Mouse (Mus musculus) midbrain, embryonic 14.5 days (tissue): ENCODE data around the gene Piezo1. TPM values are rescaled to one million over a fixed set of nuclear protein-coding genes. Genes with fewer than 3 reads are reported as not detected.

ENCODE experiments used
- ATAC-seq: fragments of 200-750 bp; cut with Nextera tagmentation; 2 replicates; pipeline ENCODE4 v1.8.0; 2017; ENCODE audit warnings: moderate number of reproducible peaks, moderate library complexity; ENCODE audit not compliant: low FRiP score, low TSS enrichment
- DNase-seq: peaks from one replicate; pipeline ENCODE4 v3.0.0-alpha.2; 2015
- H3K27ac ChIP-seq: fragments of 300-500 bp; sonication (generic); replicated peaks from 2 replicates; pipeline ENCODE4 v1.5.1; 2014; ENCODE audit warnings: mild to moderate bottlenecking, low read depth, low read length, moderate library complexity
- H3K27me3 ChIP-seq: fragments of 300-500 bp; sonication (generic); 2 replicates; pipeline ENCODE4 v1.6.1; 2014; ENCODE audit warnings: low read length, control low read depth, mixed read lengths; ENCODE audit not compliant: control insufficient read depth, insufficient read depth
- H3K36me3 ChIP-seq: fragments of 300-500 bp; sonication (generic); 2 replicates; pipeline ENCODE4 v1.6.1; 2014; ENCODE audit warnings: low read length, control low read depth; ENCODE audit not compliant: control insufficient read depth, insufficient read depth
- H3K4me1 ChIP-seq: fragments of 300-500 bp; sonication (generic); 2 replicates; pipeline ENCODE4 v1.6.1; 2014; ENCODE audit warnings: mild to moderate bottlenecking, antibody characterized with exemption, low read length, control low read depth; ENCODE audit not compliant: control insufficient read depth, insufficient read depth
- H3K4me2 ChIP-seq: fragments of 300-500 bp; sonication (generic); 2 replicates; pipeline ENCODE4 v1.6.1; 2014; ENCODE audit warnings: mild to moderate bottlenecking, low read length, moderate library complexity
- H3K4me3 ChIP-seq: fragments of 300-500 bp; sonication (generic); replicated peaks from 2 replicates; pipeline ENCODE4 v1.5.1; 2014; ENCODE audit warnings: low read depth, low read length
- H3K9ac ChIP-seq: fragments of 300-500 bp; sonication (generic); replicated peaks from 2 replicates; pipeline ENCODE4 v1.6.1; 2014; ENCODE audit warnings: mild to moderate bottlenecking, low read length, moderate library complexity
- H3K9me3 ChIP-seq: fragments of 300-500 bp; sonication (generic); 2 replicates; pipeline ENCODE4 v1.6.1; 2016; ENCODE audit warnings: low read length, control low read depth, mixed read lengths; ENCODE audit not compliant: control insufficient read depth
- WGBS: fragments of 180-500 bp; shearing (Covaris S2); extraction: QIAGEN DNeasy Blood & Tissue Kit; methylation state at CpG from one replicate; pipeline ENCODE4 v1.1.7; 2014; 5-methylcytosine and 5-hydroxymethylcytosine counted together
- polyA plus RNA-seq: library from polyadenylated mRNA; unstranded; fragments of >200 nt; fragmentation: Nextera tagmentation; extraction: Ambion mirVana; gene quantifications from 2 replicates; pipeline ENCODE4 v1.2.1, GENCODE M21; 2014

The Piezo1 gene
- polyA plus RNA-seq, 1 experiment from 2014 or later: 4.6 TPM

GRCm38 (mm10) chr8:122584981-122585380, 33.9 kb upstream of the Piezo1 start:
- DNase-seq (no peak), ATAC-seq (no peak)
- no peak overlapping the region for H3K27ac ChIP-seq
- H3K4me3 ChIP-seq: no peak overlapping the region
- H3K9me3 ChIP-seq: no peaks in the 10 kb centered on the region
- H3K4me1 ChIP-seq: no peaks in the 10 kb centered on the region
- WGBS: 92% methylated on average over 9 of the region's 9 CpGs
- no peaks in the 10 kb centered on the region for H3K27me3 ChIP-seq
- H3K9ac ChIP-seq: no peak overlapping the region
- no peak overlapping the region for H3K4me2 ChIP-seq
- no peaks in the 10 kb centered on the region for H3K36me3 ChIP-seq

- Histone ChIP-seq H3K4me2 (no peak overlapping the region), H3K4me1 (peaks cover 10% of the 10 kb centered on the region), H3K27ac (no peak overlapping the region), H3K9ac (no peak overlapping the region), H3K9me3 (no peaks in the 10 kb centered on the region), H3K27me3 (no peaks in the 10 kb centered on the region), H3K36me3 (no peaks in the 10 kb centered on the region), H3K4me3 (no peak overlapping the region)
- WGBS: 81% methylated on average over 14 of the region's 15 CpGs
- DNase-seq (no peak), ATAC-seq (no peak)
Measured at GRCm38 (mm10) chr8:122580926-122581325, 29.8 kb upstream of the Piezo1 start.

GRCm38 (mm10) chr8:122579196-122579595, 28.1 kb upstream of the Piezo1 start:
- no peak for DNase-seq
- Histone ChIP-seq H3K4me3 (no peak overlapping the region), H3K36me3 (0 out of 2 replicates have a peak, but pooled peaks cover 5% of the 10 kb centered on the region), H3K4me1 (peaks cover 21% of the 10 kb centered on the region), H3K9ac (no peak overlapping the region), H3K9me3 (no peaks in the 10 kb centered on the region), H3K27ac (no peak overlapping the region), H3K4me2 (no peak overlapping the region), H3K27me3 (no peaks in the 10 kb centered on the region)
- 35% methylated on average over 7 of the region's 7 CpGs for WGBS
- no peak for ATAC-seq

- DNase-seq (no peak), ATAC-seq (peak; percentile 15; the same call in 1 of the 2 replicates)
- 47% methylated on average over 10 of the region's 10 CpGs for WGBS
- H3K27me3 ChIP-seq: no peaks in the 10 kb centered on the region
- H3K9ac ChIP-seq: peak overlapping the region; percentile 80
- H3K36me3 ChIP-seq: peaks cover 8% of the 10 kb centered on the region; the same call in 1 of the 2 replicates
- H3K9me3 ChIP-seq: no peaks in the 10 kb centered on the region
- 0 out of 2 replicates have a peak overlapping the region, but pooled peaks have one; percentile 13 for H3K27ac ChIP-seq
- peak overlapping the region; percentile 88 for H3K4me2 ChIP-seq
- H3K4me3 ChIP-seq: peak overlapping the region; percentile 57
- peaks cover 21% of the 10 kb centered on the region for H3K4me1 ChIP-seq
Measured at GRCm38 (mm10) chr8:122577116-122577515, 26.0 kb upstream of the Piezo1 start.

GRCm38 (mm10) chr8:122576648-122577022, 25.5 kb upstream of the Piezo1 start, which contains the start of gene Aprt:
Aprt (minus strand) TSS chr8:122576909.
- H3K4me2 ChIP-seq: peak within 1 kb of the TSS; percentile 88
- H3K27me3 ChIP-seq: no peaks in the 10 kb centered on the region
- WGBS: under 1% methylated on average over 39 of the region's 39 CpGs
- H3K27ac ChIP-seq: peak within 1 kb of the TSS; percentile 66
- peak within 1 kb of the TSS; percentile 57 for H3K4me3 ChIP-seq
- DNase-seq (peak; percentile 95), ATAC-seq (peak; percentile 89)
- H3K9ac ChIP-seq: peak within 1 kb of the TSS; percentile 80
- peaks cover 12% of the 10 kb centered on the region; the same call in 1 of the 2 replicates for H3K36me3 ChIP-seq
- peaks cover 21% of the 10 kb centered on the region for H3K4me1 ChIP-seq
- H3K9me3 ChIP-seq: no peaks in the 10 kb centered on the region

GRCm38 (mm10) chr8:122575735-122576647, 24.9 kb upstream of the Piezo1 start:
- H3K4me1 ChIP-seq: peaks cover 21% of the 10 kb centered on the region
- peak overlapping the region; percentile 57 for H3K4me3 ChIP-seq
- ATAC-seq (no peak; the same call in 1 of the 2 replicates), DNase-seq (peak; percentile 16)
- H3K27me3 ChIP-seq: no peaks in the 10 kb centered on the region
- peak overlapping the region; percentile 66 for H3K27ac ChIP-seq
- peak overlapping the region; percentile 88 for H3K4me2 ChIP-seq
- WGBS: 22% methylated on average over 21 of the region's 21 CpGs
- no peaks in the 10 kb centered on the region for H3K9me3 ChIP-seq
- peaks cover 19% of the 10 kb centered on the region for H3K36me3 ChIP-seq
- H3K9ac ChIP-seq: peak overlapping the region; percentile 80

GRCm38 (mm10) chr8:122575286-122575685, 24.2 kb upstream of the Piezo1 start:
- H3K4me3 ChIP-seq: no peak overlapping the region
- H3K9ac ChIP-seq: peak overlapping the region; percentile 80; the same call in 1 of the 2 replicates
- WGBS: 71% methylated on average over 8 of the region's 8 CpGs
- no peak for DNase-seq
- no peaks in the 10 kb centered on the region for H3K27me3 ChIP-seq
- no peak for ATAC-seq
- H3K36me3 ChIP-seq: peaks cover 23% of the 10 kb centered on the region
- H3K9me3 ChIP-seq: no peaks in the 10 kb centered on the region
- H3K27ac ChIP-seq: no peak overlapping the region
- H3K4me2 ChIP-seq: peak overlapping the region; percentile 88
- H3K4me1 ChIP-seq: peaks cover 21% of the 10 kb centered on the region

GRCm38 (mm10) chr8:122574667-122575251, 23.6 kb upstream of the Piezo1 start:
- Histone ChIP-seq H3K9ac (no peak overlapping the region), H3K4me3 (no peak overlapping the region), H3K27me3 (no peaks in the 10 kb centered on the region), H3K27ac (no peak overlapping the region), H3K9me3 (no peaks in the 10 kb centered on the region), H3K4me1 (peaks cover 21% of the 10 kb centered on the region), H3K4me2 (no peak overlapping the region), H3K36me3 (peaks cover 26% of the 10 kb centered on the region)
- ATAC-seq: no peak
- 63% methylated on average over 10 of the region's 10 CpGs for WGBS
- DNase-seq: no peak
